Mouse (Mus musculus): ENCODE measurements around the gene Spink8. TPM values are rescaled to one million over a fixed set of nuclear protein-coding genes. Genes with fewer than 3 reads are reported as not detected.

Spink8 gene
- polyA plus RNA-seq, 1 experiment: not detected

DNA sequence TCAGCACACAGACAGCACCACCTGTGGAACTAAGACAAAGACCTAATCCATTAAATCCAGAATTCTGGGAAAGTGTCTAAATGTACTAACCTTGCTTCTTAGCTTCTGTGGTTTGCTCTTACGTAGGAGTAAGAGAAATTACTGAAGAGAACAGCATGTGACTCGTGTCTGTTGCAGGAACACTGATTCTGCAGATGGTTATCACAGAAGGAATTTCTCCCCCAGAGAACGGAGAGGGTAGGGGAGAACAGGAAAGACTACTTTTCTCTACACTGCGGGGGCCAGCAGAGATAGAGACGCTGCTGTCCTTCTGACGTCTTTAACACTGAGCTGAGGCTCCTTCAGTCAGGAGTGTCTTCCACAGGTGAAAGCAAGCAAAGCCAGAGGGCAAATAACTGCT, 4.3 kb downstream of the Spink8 start:
- TF ChIP-seq CTCF (IDR thresholded peaks at IDR 0.05; ENCODE audit: borderline replicate concordance, insufficient read depth, low read length): no peak
- no peak for TF ChIP-seq POLR2A (IDR thresholded peaks at IDR 0.05; ENCODE audit: low read depth, low read length)
- H3K4me3 ChIP-seq (ENCODE audit: insufficient read depth, low read length): no peak overlapping the region
- H3K4me1 ChIP-seq (ENCODE audit: control insufficient read depth, insufficient read depth, low read length): 0 out of 2 replicates have a peak, but pooled peaks cover 2% of the 10 kb centered on the region
- H3K27ac ChIP-seq (ENCODE audit: insufficient read depth, low read length): no peak overlapping the region

DNA sequence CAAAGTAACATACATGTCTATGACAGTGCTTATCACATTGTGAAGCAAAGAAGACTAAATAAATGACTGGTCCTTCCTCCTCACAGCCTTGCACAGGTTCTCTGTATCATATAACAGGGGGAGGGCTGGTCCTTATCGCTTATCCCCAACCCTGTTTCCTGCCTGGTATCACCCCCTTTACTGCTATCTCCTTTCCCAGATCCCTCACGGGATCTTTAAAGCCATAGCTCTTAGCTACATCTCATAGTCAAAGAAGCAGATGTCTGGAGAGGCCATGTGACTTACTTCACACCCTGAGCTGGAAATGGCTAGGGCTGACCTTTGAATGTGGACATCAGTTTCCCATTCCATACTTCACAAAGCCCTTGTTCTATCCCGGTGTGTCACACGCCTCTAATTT, 13.7 kb downstream of the Spink8 start:
- H3K27ac ChIP-seq (ENCODE audit: insufficient read depth, low read length): no peak overlapping the region
- H3K4me3 ChIP-seq (ENCODE audit: insufficient read depth, low read length): no peak overlapping the region
- no peak for TF ChIP-seq CTCF (IDR thresholded peaks at IDR 0.05; ENCODE audit: borderline replicate concordance, insufficient read depth, low read length)
- TF ChIP-seq POLR2A (IDR thresholded peaks at IDR 0.05; ENCODE audit: low read depth, low read length): no peak
- H3K4me1 ChIP-seq (ENCODE audit: control insufficient read depth, insufficient read depth, low read length): no peaks in the 10 kb centered on the region

- TF ChIP-seq POLR2A (IDR thresholded peaks at IDR 0.05; ENCODE audit: low read depth, low read length): no peak
- no peak overlapping the region for H3K4me3 ChIP-seq (ENCODE audit: insufficient read depth, low read length)
- H3K27ac ChIP-seq (ENCODE audit: insufficient read depth, low read length): no peak overlapping the region
- H3K4me1 ChIP-seq (ENCODE audit: control insufficient read depth, insufficient read depth, low read length): no peaks in the 10 kb centered on the region
These were observed 14.1 kb downstream of the Spink8 start for GRCm38 (mm10) chr9:109826181-109826580.

DNA sequence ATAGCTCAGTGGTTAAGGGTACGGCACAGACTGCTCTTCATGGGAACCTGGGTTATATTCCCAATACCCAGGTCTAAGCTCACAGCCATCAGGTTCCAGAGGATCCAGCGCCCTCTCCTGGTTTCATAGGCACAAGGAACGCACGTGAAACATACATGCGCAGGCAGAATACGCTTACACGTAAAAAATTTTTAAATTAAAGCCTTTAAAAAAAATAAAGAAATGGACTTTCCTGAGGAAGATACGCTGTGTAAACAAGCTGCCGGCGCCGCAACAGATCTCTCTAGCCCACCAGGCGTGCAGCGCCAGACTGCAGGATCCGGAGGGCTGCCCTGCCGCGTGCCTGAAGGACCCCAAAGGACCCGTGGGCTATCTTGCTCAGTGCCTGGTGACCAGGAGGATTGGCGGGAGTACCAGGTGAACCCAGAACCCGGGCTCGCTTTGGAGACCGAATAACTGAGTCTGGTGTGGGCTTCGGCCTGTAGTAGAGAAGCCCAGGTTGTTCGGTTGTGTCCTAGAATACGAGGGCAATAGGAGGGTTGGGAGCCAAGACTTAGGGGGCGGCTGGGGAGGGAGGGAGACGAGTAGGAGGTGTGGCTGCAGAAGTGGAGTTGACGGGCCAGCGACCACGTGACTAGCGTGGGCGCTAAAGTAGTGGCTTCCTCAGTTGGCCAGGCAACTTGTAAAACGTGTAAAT, 20.5 kb downstream of the Spink8 start, which contains the start of gene Nme6:
Nme6 (plus strand) TSS at position 359 of the 697 bp plus-strand sequence.
- Histone ChIP-seq H3K4me3 (ENCODE audit: insufficient read depth, low read length) (peak within 1 kb of the TSS; percentile 70), H3K4me1 (ENCODE audit: control insufficient read depth, insufficient read depth, low read length) (0 out of 2 replicates have a peak, but pooled peaks cover 3% of the 10 kb centered on the region), H3K27ac (ENCODE audit: insufficient read depth, low read length) (0 out of 2 replicates have a peak within 1 kb of the TSS, but pooled peaks have one; percentile 3)
- TF ChIP-seq CTCF (IDR thresholded peaks at IDR 0.05; ENCODE audit: borderline replicate concordance, insufficient read depth, low read length): peak; percentile 56; the same call in 1 of the 2 replicates
- TF ChIP-seq POLR2A (IDR thresholded peaks at IDR 0.05; ENCODE audit: low read depth, low read length): peak; percentile 50

DNA sequence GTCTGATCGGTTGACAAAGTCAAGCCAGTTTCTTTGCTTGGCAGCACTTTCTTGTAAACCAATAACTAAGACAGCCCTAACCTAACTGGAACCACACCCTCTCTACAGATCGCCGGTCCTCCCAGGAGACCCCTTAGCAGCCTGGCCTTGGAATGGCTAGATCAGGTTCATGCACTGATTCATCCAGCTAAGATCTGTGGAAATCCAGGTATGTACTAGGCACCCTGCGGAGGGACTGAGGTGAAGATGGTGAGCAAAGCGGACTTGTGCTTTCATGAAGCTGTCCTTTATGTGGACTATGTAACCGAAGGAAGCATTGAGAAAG, 21.0 kb downstream of the Spink8 start:
- TF ChIP-seq CTCF (IDR thresholded peaks at IDR 0.05; ENCODE audit: borderline replicate concordance, insufficient read depth, low read length) (no peak), POLR2A (IDR thresholded peaks at IDR 0.05; ENCODE audit: low read depth, low read length) (no peak)
- Histone ChIP-seq H3K4me1 (ENCODE audit: control insufficient read depth, insufficient read depth, low read length) (0 out of 2 replicates have a peak, but pooled peaks cover 3% of the 10 kb centered on the region), H3K27ac (ENCODE audit: insufficient read depth, low read length) (no peak overlapping the region), H3K4me3 (ENCODE audit: insufficient read depth, low read length) (peak overlapping the region; percentile 70)

DNA sequence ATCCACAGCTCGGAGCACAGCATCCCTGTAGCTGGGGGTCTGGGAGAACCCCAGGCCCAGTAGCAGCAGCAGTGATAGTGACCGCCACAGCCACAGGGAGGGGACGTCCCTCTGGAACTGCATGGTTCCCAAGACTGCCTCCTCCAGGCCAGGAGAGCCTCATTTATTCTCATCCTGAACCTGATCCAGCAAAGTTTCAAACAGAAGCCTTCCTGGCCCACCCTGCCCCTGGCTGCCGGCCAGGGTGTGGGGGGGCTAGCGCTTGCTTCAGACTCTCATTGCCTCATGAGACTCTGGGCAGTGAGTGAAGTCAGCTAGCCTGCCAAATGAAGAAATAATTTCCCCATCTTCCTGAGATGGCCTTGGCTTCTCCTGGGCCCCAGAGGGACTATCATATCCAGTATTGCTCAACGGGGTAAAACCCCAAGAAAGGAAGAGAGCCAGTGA, 37.3 kb downstream of the Spink8 start, which contains the start of gene Camp:
Camp (minus strand) TSS at position 306 of the 447 bp plus-strand sequence.
- no peaks in the 10 kb centered on the region for H3K4me1 ChIP-seq (ENCODE audit: control insufficient read depth, insufficient read depth, low read length)
- TF ChIP-seq CTCF (IDR thresholded peaks at IDR 0.05; ENCODE audit: borderline replicate concordance, insufficient read depth, low read length) (no peak), POLR2A (IDR thresholded peaks at IDR 0.05; ENCODE audit: low read depth, low read length) (no peak)
- H3K27ac ChIP-seq (ENCODE audit: insufficient read depth, low read length): no peak within 1 kb of the TSS
- H3K4me3 ChIP-seq (ENCODE audit: insufficient read depth, low read length): no peak within 1 kb of the TSS

- Histone ChIP-seq H3K4me1 (ENCODE audit: control insufficient read depth, insufficient read depth, low read length) (no peaks in the 10 kb centered on the region), H3K4me3 (ENCODE audit: insufficient read depth, low read length) (no peak overlapping the region), H3K27ac (ENCODE audit: insufficient read depth, low read length) (no peak overlapping the region)
- TF ChIP-seq POLR2A (IDR thresholded peaks at IDR 0.05; ENCODE audit: low read depth, low read length) (no peak), CTCF (IDR thresholded peaks at IDR 0.05; ENCODE audit: borderline replicate concordance, insufficient read depth, low read length) (no peak)
These were observed 38.0 kb downstream of the Spink8 start for GRCm38 (mm10) chr9:109850099-109850498.

- TF ChIP-seq POLR2A (IDR thresholded peaks at IDR 0.05; ENCODE audit: low read depth, low read length) (no peak), CTCF (IDR thresholded peaks at IDR 0.05; ENCODE audit: borderline replicate concordance, insufficient read depth, low read length) (no peak)
- Histone ChIP-seq H3K4me3 (ENCODE audit: insufficient read depth, low read length) (no peak overlapping the region), H3K4me1 (ENCODE audit: control insufficient read depth, insufficient read depth, low read length) (no peaks in the 10 kb centered on the region), H3K27ac (ENCODE audit: insufficient read depth, low read length) (no peak overlapping the region)
These were observed 42.3 kb downstream of the Spink8 start for GRCm38 (mm10) chr9:109854341-109854740.

GRCm38 (mm10) chr9:109855947-109856346, 43.9 kb downstream of the Spink8 start:
- H3K4me1 ChIP-seq (ENCODE audit: control insufficient read depth, insufficient read depth, low read length): no peaks in the 10 kb centered on the region
- no peak overlapping the region for H3K4me3 ChIP-seq (ENCODE audit: insufficient read depth, low read length)
- H3K27ac ChIP-seq (ENCODE audit: insufficient read depth, low read length): no peak overlapping the region
- TF ChIP-seq POLR2A (IDR thresholded peaks at IDR 0.05; ENCODE audit: low read depth, low read length) (no peak), CTCF (IDR thresholded peaks at IDR 0.05; ENCODE audit: borderline replicate concordance, insufficient read depth, low read length) (no peak)

GRCm38 (mm10) chr9:109862397-109863044, 50.4 kb downstream of the Spink8 start:
- no peaks in the 10 kb centered on the region; the same call in 1 of the 2 replicates for H3K4me1 ChIP-seq (ENCODE audit: control insufficient read depth, insufficient read depth, low read length)
- H3K4me3 ChIP-seq (ENCODE audit: insufficient read depth, low read length): no peak overlapping the region
- no peak for TF ChIP-seq POLR2A (IDR thresholded peaks at IDR 0.05; ENCODE audit: low read depth, low read length)
- TF ChIP-seq CTCF (IDR thresholded peaks at IDR 0.05; ENCODE audit: borderline replicate concordance, insufficient read depth, low read length): peak; percentile 78
- H3K27ac ChIP-seq (ENCODE audit: insufficient read depth, low read length): no peak overlapping the region

Data from embryonic fibroblast, embryonic 13.5 days (primary cell).